Mouse (Mus musculus) CD4-positive helper T cell, adult 2 months (primary cell): ENCODE results near the gene Mgp.

ENCODE experiments used
- DNase-seq: peaks from one replicate; pipeline ENCODE4 v3.0.0-alpha.2; 2012; ENCODE audit warnings: low read depth, missing footprints, low spot score

Gene Mgp

DNA sequence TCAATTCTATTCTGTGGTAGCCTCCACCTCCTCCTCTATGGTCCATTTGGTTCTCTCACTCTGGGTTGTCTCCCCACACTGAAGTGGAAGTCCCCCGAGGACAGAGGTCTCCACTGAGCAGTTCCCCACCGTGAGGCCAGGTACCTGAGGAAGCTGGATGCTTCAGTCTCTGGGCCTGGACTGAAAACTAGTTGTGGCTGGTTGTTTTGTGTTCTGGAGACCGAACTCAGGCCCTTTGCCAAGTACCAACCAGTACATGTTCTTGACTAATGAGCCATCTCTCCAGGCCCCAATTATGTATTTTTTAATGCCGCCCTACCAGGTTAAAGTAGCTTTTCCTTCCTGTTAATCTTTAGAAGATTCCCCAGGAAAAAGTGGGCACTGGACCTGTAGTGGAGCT lies 23.3 kb downstream of the Mgp start:
- DNase-seq: no peak

DNA sequence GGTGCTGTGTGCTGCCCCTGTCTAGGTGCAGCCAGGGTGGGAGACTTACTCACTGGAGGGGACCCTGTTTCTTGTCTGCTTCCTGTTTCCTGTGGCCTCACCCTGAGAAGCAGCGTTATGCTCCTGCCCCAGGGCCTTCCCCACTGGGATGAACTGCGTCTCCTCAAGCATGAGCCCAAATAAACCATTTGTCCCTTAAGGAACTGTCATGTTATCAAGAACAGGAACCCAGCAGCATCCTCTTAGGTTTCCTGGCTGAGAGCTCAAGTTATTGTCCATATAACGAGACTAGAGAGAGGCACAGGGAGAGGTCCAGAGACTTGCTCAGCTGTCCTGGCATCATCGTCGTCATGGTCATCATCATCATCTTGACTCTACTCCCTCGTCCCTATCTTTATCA lies 25.4 kb downstream of the Mgp start:
- DNase-seq: no peak

DNA sequence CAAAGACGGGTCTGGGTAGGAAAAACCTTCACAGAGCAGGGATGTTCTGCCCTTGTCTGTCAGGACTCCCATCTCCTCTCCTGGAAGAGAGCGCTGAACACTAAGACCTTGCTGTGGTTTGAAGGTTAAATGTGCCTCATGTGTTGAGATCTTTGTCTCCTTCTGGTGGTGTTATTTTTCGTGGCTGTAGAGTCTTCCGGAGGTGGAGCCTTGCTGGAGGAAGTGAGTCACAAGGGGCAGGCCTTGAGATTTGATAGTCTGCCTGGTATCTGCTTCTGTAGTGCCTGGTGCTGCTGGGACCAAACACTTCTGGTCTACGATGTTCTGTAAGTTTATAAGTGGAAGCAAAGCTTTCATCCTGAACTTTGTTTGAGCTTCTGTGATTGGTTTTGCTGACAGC lies 26.7 kb downstream of the Mgp start:
- peak; percentile 23 for DNase-seq

GRCm38 (mm10) chr6:136848399-136848798 lies 27.2 kb downstream of the Mgp start:
- no peak for DNase-seq

DNA sequence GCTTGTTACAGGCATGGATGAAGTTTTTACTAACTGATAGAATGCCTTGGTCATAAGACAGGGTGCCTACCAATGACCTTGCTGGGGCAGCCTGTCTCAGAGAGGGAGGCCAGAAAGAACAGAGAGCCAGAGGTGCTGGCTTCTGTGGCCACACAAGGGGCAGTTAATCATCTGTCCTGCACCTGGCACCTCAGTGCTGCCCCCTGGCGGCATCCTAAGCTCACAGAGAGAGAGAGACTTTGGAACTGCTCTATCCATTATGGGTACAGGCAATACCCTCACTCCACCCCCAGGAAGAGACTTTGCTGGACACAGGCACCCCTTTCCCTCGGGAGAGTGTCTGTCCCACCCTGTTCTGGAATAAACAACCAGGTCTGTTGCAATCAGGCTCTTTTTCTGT lies 27.8 kb downstream of the Mgp start:
- peak; percentile 48 for DNase-seq

DNA sequence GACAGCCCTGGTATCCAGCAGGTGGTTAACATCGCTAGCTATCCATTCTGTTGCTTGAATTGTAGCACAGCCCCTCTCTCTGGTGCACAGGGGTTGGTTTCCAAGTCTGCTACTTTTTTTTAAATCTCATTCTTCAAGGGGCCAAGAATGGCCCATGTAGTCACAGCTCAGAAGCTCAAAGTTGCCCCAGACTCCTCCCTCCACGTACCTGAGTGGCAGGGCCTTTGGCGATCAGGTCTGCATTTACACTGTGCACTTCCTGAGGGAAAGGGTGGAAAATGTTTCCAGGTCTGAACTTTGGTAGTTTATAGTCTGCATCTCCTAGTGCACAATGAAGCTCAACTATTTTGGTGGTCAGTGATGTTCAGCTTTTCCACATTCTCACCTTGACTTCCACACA lies 28.4 kb downstream of the Mgp start:
- DNase-seq: no peak

GRCm38 (mm10) chr6:136845706-136846480 lies 29.7 kb downstream of the Mgp start:
- no peak for DNase-seq

DNA sequence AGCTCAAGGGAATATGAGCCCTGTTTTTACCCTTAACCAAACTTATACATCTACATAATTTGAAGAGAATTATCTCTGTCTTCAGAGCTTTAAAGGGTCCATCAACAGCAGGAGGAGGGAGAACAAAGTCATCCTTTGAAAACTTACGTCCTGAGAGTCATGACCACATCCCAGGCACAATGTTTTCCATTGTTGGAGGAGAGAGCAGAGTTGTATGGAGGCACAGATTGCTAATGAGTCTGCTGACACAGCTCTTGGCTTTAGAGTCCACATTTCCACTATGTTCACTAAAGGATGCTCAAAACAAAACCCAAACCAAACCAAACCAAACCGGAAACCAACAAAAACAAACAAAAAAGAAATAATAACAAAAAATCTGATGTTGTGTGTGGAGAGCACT lies 30.7 kb downstream of the Mgp start:
- DNase-seq: no peak

- DNase-seq: no peak
Observed at GRCm38 (mm10) chr6:136837323-136837722, 38.3 kb downstream of the Mgp start.

DNA sequence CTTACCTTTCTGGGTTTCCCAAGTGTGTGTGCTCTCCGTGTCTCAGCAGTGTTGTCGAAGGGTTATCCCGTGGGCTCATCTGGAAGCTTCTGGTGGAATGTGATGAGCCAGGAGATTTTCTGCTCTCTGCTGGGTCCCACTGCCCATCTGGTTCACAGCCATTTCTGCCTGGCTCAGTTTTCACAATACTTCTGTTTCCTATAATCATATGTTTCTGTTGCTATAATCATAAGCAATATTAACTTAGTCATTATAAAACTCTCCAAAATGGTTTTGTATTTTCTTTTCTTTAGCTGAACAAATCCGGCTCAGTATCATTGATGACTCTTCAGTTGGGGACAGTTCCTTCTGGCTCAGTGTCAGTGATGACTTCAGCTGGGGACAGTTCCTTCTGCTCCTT lies 40.3 kb downstream of the Mgp start, which contains the start of gene Smco3:
Smco3 (minus strand) TSS at position 101 of the 400 bp plus-strand sequence.
- no peak for DNase-seq

DNA sequence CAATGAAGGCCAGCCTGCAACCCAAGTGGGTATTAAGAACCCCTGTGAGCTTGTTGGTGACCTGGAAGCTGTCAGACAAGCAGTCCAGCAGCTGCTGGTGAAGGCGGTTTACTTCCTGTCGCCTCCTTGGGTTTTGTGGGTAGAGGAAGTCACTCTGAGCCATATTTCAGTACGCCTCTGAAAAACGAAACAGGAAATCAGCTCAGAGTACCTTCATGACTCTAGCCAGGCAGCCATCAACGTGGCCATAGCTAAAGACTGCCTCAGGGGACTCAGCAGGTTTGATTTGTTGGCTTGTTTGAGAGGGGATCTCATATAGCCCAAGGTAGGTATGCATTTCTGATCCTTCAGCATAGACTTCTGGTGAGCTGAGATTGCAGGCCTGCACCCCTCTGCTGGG lies 43.9 kb downstream of the Mgp start:
- peak; percentile 62 for DNase-seq

DNA sequence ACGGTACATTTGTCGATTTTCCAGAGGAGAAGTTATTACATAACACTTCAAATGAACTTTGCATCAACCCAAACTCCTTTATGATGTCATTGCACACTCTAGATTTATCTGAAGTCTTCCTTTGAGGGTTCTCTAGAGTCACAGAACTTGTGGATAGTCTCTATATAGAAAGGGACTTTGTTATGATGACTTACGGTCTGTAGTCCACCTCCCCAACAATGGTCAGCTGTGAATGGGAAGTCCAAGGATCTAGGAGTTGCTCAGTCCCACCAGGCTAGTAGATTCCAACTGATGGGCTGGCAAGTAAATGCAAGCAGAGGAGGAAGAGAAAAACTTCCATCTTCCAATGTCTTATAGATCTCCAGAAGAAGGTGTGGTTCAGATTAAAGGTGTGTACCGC lies 46.9 kb downstream of the Mgp start:
- no peak for DNase-seq

DNA sequence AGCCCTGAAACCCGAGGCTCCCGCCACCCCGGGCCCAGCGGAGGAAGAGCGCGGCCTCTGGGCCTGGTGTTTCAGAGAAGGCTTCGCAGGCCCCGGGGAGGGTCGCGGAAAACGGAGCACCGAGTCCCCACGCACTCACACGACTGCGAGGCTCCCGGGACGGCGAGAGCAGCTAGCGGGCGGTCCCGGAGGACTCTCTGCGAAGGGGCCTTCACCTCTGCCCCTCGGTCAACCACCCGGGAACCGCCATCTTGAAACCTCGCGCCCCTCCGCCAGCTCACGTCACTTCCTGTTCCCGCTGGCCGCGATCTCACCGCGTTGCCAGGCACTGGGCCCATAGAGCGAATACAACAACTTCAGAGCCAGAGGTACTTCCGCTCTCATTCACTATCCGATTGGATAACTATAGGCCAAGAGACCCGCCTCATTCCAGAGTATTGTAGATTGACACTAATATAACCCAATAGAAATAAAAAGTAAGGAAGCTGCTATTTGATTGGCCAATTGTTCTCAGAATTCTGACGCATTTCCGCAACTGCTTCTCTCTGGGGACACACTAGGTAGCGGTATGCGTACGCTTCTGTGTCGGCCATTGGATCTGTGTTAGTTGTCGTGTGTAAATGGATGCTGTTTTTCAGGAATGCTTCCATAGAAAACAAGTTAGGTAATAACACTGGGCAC lies 47.6 kb downstream of the Mgp start, which contains the start of gene Wbp11:
Wbp11 (minus strand) TSS at position 353 of the 681 bp plus-strand sequence.
- peak; percentile 99 for DNase-seq

GRCm38 (mm10) chr6:136827516-136827880 lies 48.1 kb downstream of the Mgp start, which contains the start of gene BC049715:
TSS of gene BC049715 (plus strand) at chr6:136827626.
- no peak for DNase-seq

GRCm38 (mm10) chr6:136827116-136827515 lies 48.5 kb downstream of the Mgp start:
- no peak for DNase-seq

DNA sequence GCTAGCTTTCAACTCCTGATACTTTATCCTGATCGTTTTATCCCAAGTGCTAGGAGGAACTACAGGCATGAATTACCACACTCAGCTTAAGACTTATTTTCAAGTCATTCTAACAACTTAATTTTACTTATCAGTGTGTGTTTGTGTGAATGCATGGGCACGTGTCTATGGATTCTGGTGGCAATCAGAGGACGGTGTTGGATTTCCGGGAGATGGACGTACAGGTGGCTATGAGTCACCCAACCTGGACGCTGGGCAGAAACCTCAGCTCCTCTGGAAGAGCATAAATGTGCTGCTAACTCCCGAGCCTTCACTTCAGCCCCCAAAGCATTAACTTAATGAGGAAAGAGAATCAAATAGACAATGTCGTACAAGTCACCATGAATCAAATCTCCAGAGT lies 50.6 kb downstream of the Mgp start:
- no peak for DNase-seq
